Mouse (Mus musculus) C2C12 (cell line): ENCODE measurements around the gene Hic2. TPM values are rescaled to one million over a fixed set of nuclear protein-coding genes. Genes with fewer than 3 reads are reported as not detected.

Experiments
- H3K27me3 ChIP-seq: one replicate; pipeline ENCODE4 v1.6.1; 2011; ENCODE audit not compliant: control insufficient read depth, insufficient read depth, insufficient read length
- H3K36me3 ChIP-seq: one replicate; pipeline ENCODE4 v1.6.1; 2011; ENCODE audit not compliant: control insufficient read depth, insufficient read depth
- H3K4me3 ChIP-seq: one replicate; pipeline ENCODE4 v1.5.1; 2011; ENCODE audit warnings: mild to moderate bottlenecking, control low read depth; ENCODE audit not compliant: poor library complexity, insufficient read depth, severe bottlenecking
- H3K79me2 ChIP-seq: one replicate; pipeline ENCODE4 v1.6.1; 2011; ENCODE audit not compliant: control insufficient read depth, insufficient read depth
- H3K79me3 ChIP-seq: one replicate; pipeline ENCODE4 v1.6.1; 2011; ENCODE audit warnings: low read depth, control low read depth
- H3ac ChIP-seq: one replicate; pipeline ENCODE3; 2011; ENCODE audit warnings: low read depth; ENCODE audit not compliant: control insufficient read depth, insufficient read length
- CEBPB ChIP-seq: IDR thresholded peaks from one replicate; pipeline ENCODE4 v1.6.1; 2011; ENCODE audit warnings: low read depth, mild to moderate bottlenecking, control low read depth, moderate library complexity
- CTCF ChIP-seq: IDR thresholded peaks from one replicate; pipeline ENCODE4 v1.5.1; 2011; ENCODE audit not compliant: control insufficient read depth, insufficient read depth, insufficient read length
- FOSL1 ChIP-seq: IDR thresholded peaks from one replicate; pipeline ENCODE4 v1.8.0; 2011; ENCODE audit warnings: mild to moderate bottlenecking, low read length; ENCODE audit not compliant: poor library complexity, insufficient read depth, severe bottlenecking
- MAX ChIP-seq: IDR thresholded peaks from one replicate; pipeline ENCODE4 v1.6.1; 2011; ENCODE audit warnings: mild to moderate bottlenecking, control low read depth
- MYOD1 ChIP-seq: IDR thresholded peaks from one replicate; pipeline ENCODE4 v1.6.1; 2011; ENCODE audit warnings: low read depth; ENCODE audit not compliant: control insufficient read depth, insufficient read length
- MYOG ChIP-seq: IDR thresholded peaks from one replicate; pipeline ENCODE4 v1.6.1; 2011; ENCODE audit not compliant: control insufficient read depth, insufficient read length; ENCODE audit errors: extremely low read depth
- USF1 ChIP-seq: IDR thresholded peaks from one replicate; pipeline ENCODE4 v1.6.1; 2011; ENCODE audit warnings: low read depth, mild to moderate bottlenecking, control low read depth, moderate library complexity
- polyA plus RNA-seq: library from polyadenylated mRNA; unstranded; fragments of >200 nt; fragmentation: generic; extraction: Trizol; gene quantifications from one replicate; pipeline ENCODE4 v1.2.1, GENCODE M21; 2012; ENCODE audit warnings: missing spikeins

The Hic2 gene
- polyA plus RNA-seq, 1 experiment = 1.1 TPM

- no peaks in the 10 kb centered on the region for H3K79me2 ChIP-seq
- H3K4me3 ChIP-seq = no peak overlapping the region
- H3K27me3 ChIP-seq = no peaks in the 10 kb centered on the region
- H3ac ChIP-seq = no peak overlapping the region
- peaks cover 25% of the 10 kb centered on the region for H3K36me3 ChIP-seq
- no peak for TF ChIP-seq MYOD1
- no peak for TF ChIP-seq CTCF
- TF ChIP-seq CEBPB = no peak
- H3K79me3 ChIP-seq = no peaks in the 10 kb centered on the region
Measured at GRCm38 (mm10) chr16:17307461-17307860, 74.1 kb downstream of the Hic2 start.

GRCm38 (mm10) chr16:17309036-17309435 is 75.7 kb downstream of the Hic2 start:
- Histone ChIP-seq H3K36me3 (peaks cover 26% of the 10 kb centered on the region), H3K79me3 (no peaks in the 10 kb centered on the region), H3K27me3 (no peaks in the 10 kb centered on the region), H3ac (no peak overlapping the region), H3K79me2 (no peaks in the 10 kb centered on the region), H3K4me3 (no peak overlapping the region)
- TF ChIP-seq MAX = no peak

DNA sequence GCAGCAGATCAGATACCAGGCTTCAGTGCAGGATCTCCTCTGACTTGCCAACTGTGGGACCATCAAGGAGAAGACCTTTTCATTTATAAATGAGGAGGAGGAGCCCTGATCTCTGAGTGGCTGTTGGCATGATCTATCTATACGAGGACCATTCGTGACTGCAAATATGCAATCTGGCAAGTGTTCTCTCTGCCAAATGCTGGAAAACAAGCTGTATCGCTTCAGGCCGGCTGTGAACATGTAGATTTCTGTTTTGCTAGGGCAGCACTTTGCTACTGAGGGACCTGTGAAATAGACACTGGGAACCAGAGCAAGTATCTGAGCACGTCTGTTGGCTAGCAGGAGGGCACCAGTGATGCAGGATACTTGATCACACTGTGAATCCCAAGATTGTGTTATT is 79.2 kb downstream of the Hic2 start:
- no peak overlapping the region for H3K4me3 ChIP-seq

More for the DNA sequence above, 79.2 kb downstream of the Hic2 start:
- TF ChIP-seq CTCF (no peak), USF1 (no peak), FOSL1 (no peak), CEBPB (no peak), MYOD1 (no peak), MYOG (no peak), MAX (no peak)
- Histone ChIP-seq H3K79me2 (no peaks in the 10 kb centered on the region), H3K36me3 (peaks cover 32% of the 10 kb centered on the region), H3ac (no peak overlapping the region), H3K27me3 (no peaks in the 10 kb centered on the region), H3K79me3 (no peaks in the 10 kb centered on the region)

Other genes with a start within 250 kb of the Hic2 start
- 0.89 TPM for gene Ypel1, start 163.9 kb upstream of the Hic2 start, polyA plus RNA-seq
- 46.0 TPM for gene Ppil2, start 122.3 kb upstream of the Hic2 start, polyA plus RNA-seq
- gene 2610318N02Rik, start 108.4 kb upstream of the Hic2 start, polyA plus RNA-seq = 25.4 TPM
- 41.1 TPM for gene Sdf2l1, start 101.2 kb upstream of the Hic2 start, polyA plus RNA-seq
- 5.6 TPM for gene Ydjc, start 89.0 kb upstream of the Hic2 start, polyA plus RNA-seq
- 0.18 TPM for gene Ccdc116, start 86.3 kb upstream of the Hic2 start, polyA plus RNA-seq
- 135 TPM for gene Ube2l3, start 30.9 kb upstream of the Hic2 start, polyA plus RNA-seq
- 0.02 TPM for gene Rimbp3, start 25.0 kb upstream of the Hic2 start, polyA plus RNA-seq
- 1.3 TPM for gene Tmem191c, start 42.5 kb downstream of the Hic2 start, polyA plus RNA-seq
- gene Serpind1, start 97.8 kb downstream of the Hic2 start, polyA plus RNA-seq = 0.16 TPM
- 9.1 TPM for gene Snap29, start 172.4 kb downstream of the Hic2 start, polyA plus RNA-seq
- gene Pi4ka, start 172.7 kb downstream of the Hic2 start, polyA plus RNA-seq = 39.5 TPM
- gene Crkl, start 218.4 kb downstream of the Hic2 start, polyA plus RNA-seq = 15.2 TPM